Mouse (Mus musculus): ENCODE results near the gene Fbxo9.

DNA sequence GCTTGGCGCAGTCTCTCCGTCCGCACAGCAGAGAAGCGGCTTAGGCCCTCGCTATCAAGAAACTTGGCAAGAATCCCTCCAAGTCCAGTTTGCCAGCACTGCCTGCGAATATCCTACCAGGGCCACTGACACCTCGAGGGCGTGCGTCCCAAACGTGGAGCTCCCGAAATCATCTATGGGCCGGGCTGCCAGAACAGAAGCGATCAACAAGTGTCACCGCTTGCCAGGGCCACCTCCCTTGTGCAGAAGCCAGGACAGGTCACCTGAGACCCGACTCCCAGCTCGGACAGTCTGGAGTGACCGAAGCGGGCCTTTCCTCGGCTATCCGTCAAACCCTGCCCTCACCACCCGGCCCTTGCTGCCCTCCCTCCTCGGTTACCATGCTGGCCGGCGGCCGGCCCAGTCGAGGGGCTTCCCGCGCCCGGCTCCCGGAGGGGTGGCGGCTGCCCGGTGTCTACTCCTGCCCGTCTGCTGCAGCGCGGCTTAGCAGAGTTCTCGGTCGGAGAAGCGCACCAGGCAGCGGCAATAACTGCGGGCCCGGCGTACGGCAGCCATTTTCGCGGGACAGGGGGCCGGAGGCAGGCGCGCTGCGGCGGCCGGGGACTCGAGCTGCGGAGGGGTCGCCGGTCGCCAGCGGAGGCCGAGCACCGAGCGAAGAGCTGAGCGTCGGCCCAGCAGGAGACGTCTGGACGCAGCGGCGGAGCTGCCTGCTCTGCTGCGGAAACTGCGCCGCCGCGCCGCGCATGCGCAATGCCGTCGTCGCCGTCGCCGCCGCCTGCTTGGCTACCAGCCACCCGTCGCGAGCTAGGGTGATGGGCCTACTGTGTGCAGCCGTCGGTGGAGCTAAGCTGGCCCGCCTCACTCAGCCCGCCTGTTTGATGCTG lies 711 bp downstream of the Fbxo9 start:
- TF ChIP-seq CTCF (IDR thresholded peaks at IDR 0.05; ENCODE audit: control insufficient read depth, insufficient read depth, insufficient replicate concordance, low read depth, low read length) (no peak), POLR2A (IDR thresholded peaks at IDR 0.05; ENCODE audit: control insufficient read depth, low read depth, low read length) (peak; percentile 88)

All from testis, adult 2 months (tissue).